Mouse (Mus musculus) T-helper 17 cell (primary cell): ENCODE measurements around the gene Aqr.
"Not testable (repeated sequence)": the region's sequence is repeated elsewhere in the genome, so short reads cannot be mapped to it uniquely, and the experiment has no call there.

ENCODE experiments used
- in situ Hi-C, 2 experiments: fragments of 300-600 bp; cut with MboI, MseI; formaldehyde crosslinking; loops; 1 replicate in 1 of 2; 2 replicates in 1 of 2; pipeline ENCODE4 v1.15.1; 2025; ENCODE audit warnings: high pct_unique_total_duplicates in 2 of 2

The Aqr gene

DNA sequence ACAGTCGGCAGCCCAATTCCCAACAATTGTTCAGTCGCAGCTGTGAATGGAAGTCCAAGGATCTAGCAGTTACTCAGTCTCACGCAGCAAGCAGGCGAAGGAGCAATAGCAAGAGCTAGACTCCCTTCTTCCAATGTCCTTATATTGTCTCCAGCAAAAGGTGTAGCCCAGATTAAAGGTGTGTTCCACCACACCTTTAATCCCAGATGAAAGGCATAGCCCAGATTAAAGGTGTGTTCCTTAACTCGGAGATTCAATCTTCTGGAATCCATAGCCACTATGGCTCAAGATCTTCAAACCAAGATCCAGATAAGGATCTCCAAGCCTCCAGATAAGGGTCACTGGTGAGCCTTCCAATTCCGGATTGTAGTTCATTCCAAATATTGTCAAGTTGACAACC is at the start of gene Aqr:
Gene Aqr (minus strand): TSS at position 101 of the 400 bp plus-strand sequence.
- in situ Hi-C loops: not testable (repeated sequence)

GRCm38 (mm10) chr2:114236566-114236965 is 49.7 kb upstream of the Aqr start:
- in situ Hi-C loops: no loop called here

DNA sequence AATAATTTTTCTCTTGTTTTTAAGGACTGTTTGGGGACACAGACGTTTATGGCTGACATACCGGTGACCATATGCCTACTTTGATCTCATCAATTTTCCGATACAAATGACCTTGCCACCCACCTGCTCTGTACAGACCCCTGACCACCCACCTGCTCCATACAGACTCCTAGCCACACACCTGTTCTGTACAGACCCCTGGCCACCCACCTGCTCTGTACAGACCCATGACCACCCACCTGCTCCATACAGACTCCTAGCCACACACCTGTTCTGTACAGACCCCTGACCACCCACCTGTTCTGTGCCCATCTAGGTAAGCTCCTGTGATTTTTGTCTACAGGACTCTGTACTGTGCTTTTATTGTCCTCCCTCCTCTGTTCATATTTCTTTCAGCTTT is 48.8 kb upstream of the Aqr start:
- in situ Hi-C loops: no loop called here

DNA sequence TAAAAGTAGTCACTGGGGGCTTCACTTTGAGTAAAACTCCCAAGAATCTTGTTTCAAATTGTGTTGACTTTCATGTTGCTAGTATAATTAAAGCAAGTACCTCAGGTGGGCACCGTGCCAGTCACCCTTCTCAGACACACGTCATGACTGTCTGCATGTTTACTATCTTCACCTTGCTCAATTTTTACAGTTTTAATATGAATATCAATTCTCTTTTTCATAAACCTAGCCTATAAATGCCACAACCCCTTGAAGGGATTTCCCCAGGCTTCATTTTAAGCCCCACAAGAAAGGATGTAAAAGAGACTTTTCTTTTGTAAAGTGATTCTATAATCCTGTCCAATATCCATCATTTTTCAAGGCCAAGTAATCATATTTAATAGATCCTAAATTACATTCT is 44.4 kb upstream of the Aqr start:
- in situ Hi-C loops: no loop called here

DNA sequence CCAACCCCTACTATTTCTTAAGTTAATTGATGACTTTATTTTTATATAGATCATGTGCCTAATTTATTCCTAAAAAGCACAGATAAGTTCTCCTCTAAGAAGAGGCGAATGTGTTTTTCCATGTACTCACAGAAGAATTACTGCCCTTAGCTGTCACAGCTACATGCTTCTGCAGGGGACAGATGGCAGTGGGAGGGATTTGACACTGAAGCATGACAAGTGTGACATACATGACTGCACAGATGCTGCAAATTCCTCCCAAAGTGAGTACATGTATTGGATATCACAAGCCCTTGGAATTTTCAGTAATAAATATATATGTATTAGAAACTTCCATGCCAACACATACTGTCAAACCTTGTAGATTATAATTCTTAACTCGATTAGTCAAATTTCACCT is 41.8 kb upstream of the Aqr start:
- in situ Hi-C loops: no loop called here

- in situ Hi-C loops: loop anchor here (10.0 kb wide), 1 partner anchor 450 kb away; the partner anchor contains the start of gene Dph6 (in 2 of the 2)
Observed at GRCm38 (mm10) chr2:114205036-114205435, 18.2 kb upstream of the Aqr start.

GRCm38 (mm10) chr2:114201574-114201973 is 14.8 kb upstream of the Aqr start:
- in situ Hi-C loops: loop anchor here (5.0 to 10.0 kb wide), 2 partner anchors 453 to 1386 kb away; partner anchors contain the start of gene Dph6 (in 2 of the 2)

- in situ Hi-C loops: loop anchor here (5.0 to 10.0 kb wide), 2 partner anchors 454 to 1386 kb away; partner anchors contain the start of gene Dph6 (in 2 of the 2)
Observed at GRCm38 (mm10) chr2:114200932-114201559, 14.2 kb upstream of the Aqr start, which contains the start of gene Zfp770. Gene Zfp770, minus strand, starts transcription at chr2:114201469.

- in situ Hi-C loops: no loop called here
Observed at GRCm38 (mm10) chr2:114196421-114196820, 9.6 kb upstream of the Aqr start.

GRCm38 (mm10) chr2:114177802-114178733 is 8.8 kb downstream of the Aqr start:
- in situ Hi-C loops: no loop called here

DNA sequence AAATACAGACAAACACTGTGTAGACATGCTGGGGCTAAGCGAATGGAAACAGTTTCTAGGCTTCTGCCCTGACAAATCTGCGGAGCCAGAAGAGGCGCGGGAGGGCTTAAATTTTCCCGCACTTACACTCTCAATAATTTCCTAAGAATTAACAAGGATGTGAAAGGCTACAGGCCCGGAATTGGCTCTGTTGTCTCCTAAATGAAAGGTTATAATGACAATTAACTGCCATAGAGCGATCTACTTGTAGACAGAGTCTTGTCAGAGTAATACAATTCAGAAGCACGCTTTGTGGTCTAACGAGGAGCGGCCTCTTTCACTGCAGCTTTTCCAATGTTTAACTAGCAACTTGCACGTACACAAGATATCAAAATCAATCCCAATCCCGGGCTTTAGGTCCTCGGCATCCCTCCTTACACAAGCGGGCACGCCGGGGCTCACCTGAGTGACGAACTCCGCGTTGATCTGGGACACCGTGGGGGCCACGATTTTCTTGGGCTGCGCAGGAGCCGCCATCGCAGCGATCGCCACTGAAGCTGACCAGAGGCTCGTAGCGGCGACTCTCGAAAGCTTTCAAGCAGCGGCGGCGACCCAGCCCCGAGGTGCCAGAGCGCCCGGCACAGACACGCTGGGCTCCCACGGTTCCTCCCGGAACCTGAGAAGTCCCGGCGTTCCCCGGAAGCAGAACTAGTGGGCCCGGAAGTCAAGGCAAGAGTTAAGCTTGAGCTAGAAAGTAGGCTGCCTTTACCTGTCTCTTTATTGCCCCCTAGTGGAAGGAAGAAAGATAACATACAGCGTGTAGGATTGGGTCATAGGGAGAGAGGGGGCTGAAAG is 12.0 kb downstream of the Aqr start:
- in situ Hi-C loops: no loop called here

GRCm38 (mm10) chr2:114173248-114173647 is 13.6 kb downstream of the Aqr start:
- in situ Hi-C loops: no loop called here

- in situ Hi-C loops: loop anchor here in 1 of 2 experiments (10.0 kb wide), 1 partner anchor 323 kb away; the partner anchor contains the start of gene Arhgap11a
Observed at GRCm38 (mm10) chr2:114167837-114168236, 19.0 kb downstream of the Aqr start.

- in situ Hi-C loops: loop anchor here in 1 of 2 experiments (10.0 kb wide), 1 partner anchor 317 kb away; the partner anchor contains the start of gene Arhgap11a
Observed at GRCm38 (mm10) chr2:114161978-114162377, 24.8 kb downstream of the Aqr start.

DNA sequence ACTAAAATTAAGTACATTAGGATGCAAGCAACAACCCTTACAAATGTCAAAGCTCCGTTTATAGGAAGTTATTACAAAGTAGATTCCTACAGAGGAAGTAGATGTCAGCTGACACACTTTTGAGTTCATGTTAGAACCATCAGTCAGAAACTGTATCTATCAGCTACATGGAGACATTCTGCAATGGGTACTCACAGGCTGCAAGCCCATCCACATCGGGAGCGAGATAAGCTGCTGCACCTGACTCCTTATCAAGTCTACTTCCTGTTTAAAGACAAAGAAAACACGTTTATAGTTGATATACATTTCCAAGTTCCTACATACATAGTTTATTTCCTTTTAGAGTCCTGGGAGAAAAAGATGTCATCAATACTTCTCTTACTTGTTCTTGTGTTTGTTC is 29.5 kb downstream of the Aqr start:
- in situ Hi-C loops: no loop called here

- in situ Hi-C loops: no loop called here
Observed at GRCm38 (mm10) chr2:114156639-114157038, 30.2 kb downstream of the Aqr start.

DNA sequence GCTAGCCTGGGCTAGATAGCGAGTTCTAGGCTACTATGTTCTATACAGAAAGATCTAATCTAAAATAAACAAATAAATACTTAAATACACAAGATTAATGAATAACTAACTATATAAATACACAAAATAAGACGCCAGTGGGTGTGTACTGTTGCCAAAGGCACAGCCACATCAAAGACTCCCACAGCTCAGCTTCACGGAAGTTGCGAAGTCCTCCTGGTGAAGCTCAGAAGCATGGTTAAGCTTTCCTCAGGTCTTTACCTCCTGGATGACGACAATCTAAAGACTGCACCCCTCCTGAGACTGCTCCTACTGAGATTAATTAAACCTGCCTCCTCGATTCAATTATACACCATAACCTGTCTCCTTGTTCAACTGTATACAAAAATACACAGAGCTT is 33.6 kb downstream of the Aqr start:
- in situ Hi-C loops: loop anchor here in 1 of 2 experiments (5.0 kb wide), 1 partner anchor 41 kb away; no protein-coding TSS in a partner anchor

- in situ Hi-C loops: loop anchor here in 1 of 2 experiments (10.0 kb wide), 1 partner anchor 282 kb away; no protein-coding TSS in a partner anchor
Observed at GRCm38 (mm10) chr2:114146864-114147458, 39.9 kb downstream of the Aqr start.

- in situ Hi-C loops: loop anchor here in 1 of 2 experiments (10.0 kb wide), 1 partner anchor 281 kb away; no protein-coding TSS in a partner anchor
Observed at GRCm38 (mm10) chr2:114145315-114145801, 41.5 kb downstream of the Aqr start.

GRCm38 (mm10) chr2:114144915-114145314 is 41.9 kb downstream of the Aqr start:
- in situ Hi-C loops: loop anchor here (5.0 to 10.0 kb wide), 2 partner anchors 278 to 280 kb away; no protein-coding TSS in a partner anchor
